Mouse (Mus musculus): ENCODE results near the gene Tgfbr3l.

DNA sequence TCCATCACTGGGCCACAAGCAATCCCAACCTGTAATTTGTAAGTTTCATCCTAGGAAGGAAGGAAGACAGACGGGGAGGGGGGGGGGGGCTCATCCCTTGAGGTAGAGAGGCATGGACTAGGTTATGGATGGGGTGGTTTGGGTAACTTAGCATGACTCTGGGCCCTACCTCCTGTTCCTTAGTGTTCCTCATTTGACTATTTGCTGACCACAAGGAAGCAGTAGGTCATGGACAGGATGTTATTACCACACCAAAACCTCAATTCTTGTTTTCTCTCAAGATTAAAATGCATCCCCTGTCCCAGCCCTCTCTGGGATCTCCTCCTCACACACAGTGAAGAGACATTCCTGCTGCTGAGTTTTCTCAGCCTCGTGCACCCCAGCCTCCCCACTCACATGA lies 46.7 kb upstream of the Tgfbr3l start:
- no peak for TF ChIP-seq POLR2A (IDR thresholded peaks at IDR 0.05; ENCODE audit: control insufficient read depth, extremely low read depth, insufficient read depth, low read length, poor library complexity)
- TF ChIP-seq CTCF (IDR thresholded peaks at IDR 0.05; ENCODE audit: borderline replicate concordance, control insufficient read depth, extremely low read depth, insufficient read depth, low read length, poor library complexity): no peak

All from thymus, adult 2 months (tissue).